Mouse (Mus musculus) stomach, embryonic 14.5 days (tissue): ENCODE measurements around the gene Best3. TPM values are rescaled to one million over a fixed set of nuclear protein-coding genes. Genes with fewer than 3 reads are reported as not detected.

Experiments used
- ATAC-seq: fragments of 200-750 bp; cut with Nextera tagmentation; 2 replicates; pipeline ENCODE4 v1.8.0; 2017; ENCODE audit warnings: low read depth, moderate TSS enrichment; ENCODE audit not compliant: insufficient number of reproducible peaks, insufficient read depth, low FRiP score
- H3K27ac ChIP-seq: fragments of 300-500 bp; sonication (generic); 2 replicates; pipeline ENCODE4 v1.5.1; 2014; ENCODE audit warnings: mild to moderate bottlenecking, low read length, moderate library complexity, mixed read lengths
- H3K27me3 ChIP-seq: fragments of 300-500 bp; sonication (generic); 2 replicates; pipeline ENCODE4 v1.6.1; 2014; ENCODE audit warnings: low read length, control low read depth, mixed read lengths; ENCODE audit not compliant: control insufficient read depth, insufficient read depth
- H3K36me3 ChIP-seq: fragments of 300-500 bp; sonication (generic); 2 replicates; pipeline ENCODE4 v1.6.1; 2014; ENCODE audit warnings: mild to moderate bottlenecking, control low read depth, low read length, moderate library complexity, mixed read lengths; ENCODE audit not compliant: control insufficient read depth, insufficient read depth
- H3K4me1 ChIP-seq: fragments of 300-500 bp; sonication (generic); 2 replicates; pipeline ENCODE4 v1.6.1; 2014; ENCODE audit warnings: low read length, control low read depth, mixed read lengths; ENCODE audit not compliant: control insufficient read depth, insufficient read depth
- H3K4me2 ChIP-seq: fragments of 300-500 bp; sonication (generic); replicated peaks from 2 replicates; pipeline ENCODE4 v1.6.1; 2014; ENCODE audit warnings: low read depth, low read length, control low read depth
- H3K4me3 ChIP-seq: fragments of 300-500 bp; sonication (generic); 2 replicates; pipeline ENCODE4 v1.5.1; 2014; ENCODE audit warnings: low read depth, low read length, control low read depth
- H3K9ac ChIP-seq: fragments of 300-500 bp; sonication (generic); replicated peaks from 2 replicates; pipeline ENCODE4 v1.6.1; 2014; ENCODE audit warnings: low read depth, mild to moderate bottlenecking, control low read depth, low read length, moderate library complexity, mixed read lengths
- H3K9me3 ChIP-seq: fragments of 300-500 bp; sonication (generic); 2 replicates; pipeline ENCODE4 v1.6.1; 2016; ENCODE audit warnings: low read depth, low read length, control low read depth; ENCODE audit not compliant: control insufficient read depth
- WGBS: fragments of 180-500 bp; shearing (Covaris S2); extraction: QIAGEN DNeasy Blood & Tissue Kit; methylation state at CpG from one replicate; pipeline ENCODE4 v1.1.7; 2014; 5-methylcytosine and 5-hydroxymethylcytosine counted together
- polyA plus RNA-seq: library from polyadenylated mRNA; unstranded; fragments of >200 nt; fragmentation: Nextera tagmentation; extraction: Ambion mirVana; gene quantifications from 2 replicates; pipeline ENCODE4 v1.2.1, GENCODE M21; 2014

Best3 gene
- polyA plus RNA-seq, 1 experiment from 2014 or later: not detected

DNA sequence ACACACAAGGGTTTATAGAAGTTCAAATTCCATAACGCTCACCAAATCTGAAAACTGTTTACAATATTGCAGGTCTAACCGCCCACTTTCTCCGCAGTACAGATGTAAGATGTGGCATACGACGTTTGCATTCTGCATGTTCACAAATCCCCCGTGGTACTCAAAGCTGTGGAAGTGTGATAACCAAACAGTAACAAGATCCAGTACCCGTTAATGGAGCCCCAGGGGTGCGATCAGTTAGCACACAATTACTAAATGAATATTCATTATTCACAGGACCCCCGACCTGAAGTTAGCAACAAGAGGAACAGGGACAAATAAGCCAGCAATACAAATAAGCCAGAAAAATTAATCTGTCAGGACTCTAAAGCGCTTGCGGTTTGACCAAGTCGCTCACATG lies 1.3 kb upstream of the Best3 start:
- 60% methylated on average over 12 of the region's 12 CpGs for WGBS
- H3K9ac ChIP-seq: no peak overlapping the region
- no peak for ATAC-seq

DNA sequence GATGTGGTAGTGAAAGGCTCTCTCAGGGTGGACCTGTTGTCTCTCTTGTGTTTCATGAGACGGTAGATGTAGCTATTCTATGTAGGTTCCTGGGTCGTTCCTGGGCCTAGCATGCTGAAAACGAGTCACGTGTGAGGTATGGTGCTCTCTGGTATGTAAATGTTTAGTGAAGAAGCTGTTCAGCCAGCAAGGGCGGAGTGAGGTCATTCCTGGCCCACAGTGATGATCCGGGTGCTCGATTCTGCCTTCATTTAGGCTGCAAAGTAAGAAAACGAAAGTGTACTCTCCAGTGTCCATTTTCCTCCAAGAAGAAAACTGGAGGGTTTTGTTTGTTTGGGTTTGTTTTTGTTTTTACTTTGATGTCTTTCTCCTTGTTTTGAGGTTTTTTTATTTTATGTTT lies 7.9 kb downstream of the Best3 start:
- no peaks in the 10 kb centered on the region for H3K36me3 ChIP-seq
- H3K9me3 ChIP-seq: no peaks in the 10 kb centered on the region
- H3K4me3 ChIP-seq: no peak overlapping the region
- no peaks in the 10 kb centered on the region for H3K27me3 ChIP-seq
- no peak overlapping the region for H3K27ac ChIP-seq
- H3K4me2 ChIP-seq: no peak overlapping the region
- 61% methylated on average over 8 of the region's 8 CpGs for WGBS
- no peaks in the 10 kb centered on the region for H3K4me1 ChIP-seq
- no peak for ATAC-seq
- H3K9ac ChIP-seq: no peak overlapping the region

More for the DNA sequence above, 1.3 kb upstream of the Best3 start:
- 0 out of 2 replicates have a peak, but pooled peaks cover 10% of the 10 kb centered on the region for H3K4me1 ChIP-seq
- no peak overlapping the region for H3K4me3 ChIP-seq
- no peaks in the 10 kb centered on the region for H3K27me3 ChIP-seq
- H3K36me3 ChIP-seq: no peaks in the 10 kb centered on the region
- H3K4me2 ChIP-seq: no peak overlapping the region
- H3K9me3 ChIP-seq: no peaks in the 10 kb centered on the region
- H3K27ac ChIP-seq: no peak overlapping the region

DNA sequence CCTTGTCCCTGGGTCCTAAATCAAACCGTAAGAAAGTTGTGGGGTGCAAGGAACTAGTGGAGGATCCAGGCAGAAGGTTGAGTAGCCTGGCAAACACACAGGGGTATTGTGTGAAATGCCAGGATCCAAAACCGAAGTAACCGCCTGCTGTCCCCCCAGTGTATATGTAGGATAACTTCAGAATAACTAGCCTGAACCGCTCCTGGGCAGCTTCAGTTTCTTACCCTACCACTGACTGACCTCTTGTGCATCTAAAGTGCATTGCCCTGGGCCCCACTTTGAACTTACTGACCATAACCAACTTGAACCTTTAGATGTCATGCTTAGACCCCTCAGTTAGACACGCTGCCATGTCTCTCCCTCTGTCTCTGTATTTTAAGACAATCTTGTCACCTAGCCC lies 9.0 kb downstream of the Best3 start:
- H3K4me1 ChIP-seq: no peaks in the 10 kb centered on the region
- H3K27me3 ChIP-seq: no peaks in the 10 kb centered on the region
- H3K4me2 ChIP-seq: no peak overlapping the region
- 78% methylated on average over 5 of the region's 5 CpGs for WGBS
- H3K27ac ChIP-seq: no peak overlapping the region
- no peak for ATAC-seq
- no peak overlapping the region for H3K9ac ChIP-seq
- no peaks in the 10 kb centered on the region for H3K36me3 ChIP-seq
- no peak overlapping the region for H3K4me3 ChIP-seq
- H3K9me3 ChIP-seq: no peaks in the 10 kb centered on the region

DNA sequence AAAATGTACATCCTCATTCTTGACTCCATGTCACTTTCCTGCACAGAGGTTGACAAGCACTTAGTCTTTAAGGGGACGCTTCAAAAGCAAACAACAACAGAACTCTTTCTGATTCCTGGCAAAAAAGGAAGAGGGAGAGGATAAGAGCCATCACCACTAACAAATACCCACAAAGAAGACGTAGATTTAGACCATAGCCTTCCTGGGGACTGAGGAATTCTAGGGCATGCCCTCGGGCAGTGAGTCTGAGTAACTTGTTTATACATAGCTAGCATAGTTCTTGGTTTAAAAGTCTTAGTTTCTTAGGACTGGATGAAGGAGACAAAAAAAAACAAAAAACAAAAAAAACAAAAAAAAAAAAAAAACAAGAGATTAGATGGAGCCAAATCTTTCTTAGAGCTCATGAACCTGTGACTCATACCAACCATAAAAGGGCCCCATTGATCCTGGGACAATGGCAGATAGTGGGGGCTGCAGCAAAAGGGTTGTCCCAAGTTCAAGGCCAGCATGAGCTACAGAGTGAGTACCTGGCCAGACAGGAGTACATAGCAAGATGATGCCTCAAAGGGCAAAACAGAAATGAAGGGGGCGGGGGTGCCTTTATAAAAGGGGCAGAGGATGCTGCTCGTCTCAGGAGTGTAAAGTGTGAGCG lies 9.6 kb downstream of the Best3 start:
- 52% methylated on average over 6 of the region's 6 CpGs for WGBS
- ATAC-seq: peak; percentile 18; the same call in 1 of the 2 replicates
- Histone ChIP-seq H3K9me3 (no peaks in the 10 kb centered on the region), H3K27me3 (no peaks in the 10 kb centered on the region), H3K4me3 (no peak overlapping the region), H3K4me2 (no peak overlapping the region), H3K9ac (no peak overlapping the region), H3K36me3 (no peaks in the 10 kb centered on the region), H3K27ac (no peak overlapping the region), H3K4me1 (no peaks in the 10 kb centered on the region)

DNA sequence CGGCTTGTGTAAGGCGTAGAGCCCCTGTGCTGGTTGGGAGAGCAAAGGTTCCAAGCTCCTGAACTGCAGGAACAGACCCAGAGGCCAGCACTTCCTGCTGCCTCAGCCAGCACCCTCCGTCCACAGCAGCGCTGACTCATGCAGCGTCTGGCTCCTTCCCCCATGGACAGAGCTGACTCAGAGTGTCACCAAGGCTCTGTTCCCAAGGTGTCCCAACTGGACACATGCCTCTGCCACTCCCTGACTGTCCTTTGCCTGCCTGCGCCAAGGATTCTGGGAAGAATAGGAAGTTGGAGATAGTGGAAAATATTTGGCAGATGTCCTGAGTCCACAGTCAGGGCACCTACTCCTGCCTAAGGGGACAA lies 10.1 kb downstream of the Best3 start:
- Histone ChIP-seq H3K9ac (no peak overlapping the region), H3K36me3 (no peaks in the 10 kb centered on the region), H3K4me2 (no peak overlapping the region), H3K4me3 (no peak overlapping the region), H3K27me3 (no peaks in the 10 kb centered on the region), H3K4me1 (no peaks in the 10 kb centered on the region), H3K27ac (no peak overlapping the region), H3K9me3 (no peaks in the 10 kb centered on the region)
- peak; percentile 74 for ATAC-seq
- WGBS: 64% methylated on average over 6 of the region's 6 CpGs

DNA sequence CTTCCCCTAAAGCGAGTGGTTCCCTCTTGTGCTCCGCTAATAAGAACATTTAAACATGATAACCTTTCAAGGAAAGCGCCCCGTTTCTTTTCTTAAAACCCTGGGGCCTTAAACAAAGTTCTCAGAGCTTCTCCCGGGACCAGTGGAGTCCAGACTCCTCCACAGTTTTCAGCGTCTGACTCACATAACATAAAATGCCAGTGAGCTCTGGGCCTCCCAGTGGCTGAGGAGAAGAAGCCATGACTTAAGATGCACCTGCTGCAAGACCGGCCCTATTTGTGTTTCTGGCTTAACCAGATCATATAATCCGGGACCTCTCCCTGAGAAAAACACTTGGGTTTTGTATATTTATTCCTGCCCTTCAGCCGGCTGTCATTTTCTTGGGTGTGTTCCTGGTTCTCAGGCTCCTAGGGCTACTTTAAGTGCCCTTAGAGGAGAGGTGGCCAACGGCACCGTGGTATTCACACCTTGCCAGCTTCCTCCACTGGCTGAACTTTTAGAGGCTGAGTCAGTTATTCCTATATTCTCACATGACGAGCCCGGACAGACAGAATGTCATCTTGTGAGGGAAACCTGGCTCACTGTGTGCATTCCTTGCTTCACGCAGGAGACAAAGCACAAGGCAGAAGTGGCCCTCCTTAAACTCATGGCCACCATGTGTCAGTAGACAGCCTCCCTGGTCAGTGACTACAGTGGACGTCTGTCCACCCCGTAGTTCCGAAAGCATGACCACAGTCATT lies 12.8 kb downstream of the Best3 start:
- Histone ChIP-seq H3K4me2 (no peak overlapping the region), H3K27me3 (no peaks in the 10 kb centered on the region), H3K4me3 (no peak overlapping the region), H3K36me3 (no peaks in the 10 kb centered on the region), H3K4me1 (no peaks in the 10 kb centered on the region), H3K27ac (no peak overlapping the region), H3K9ac (no peak overlapping the region), H3K9me3 (no peaks in the 10 kb centered on the region)
- whole genome bisulfite sequencing: 74% methylated on average over 17 of the region's 17 CpGs
- no peak for ATAC-seq

DNA sequence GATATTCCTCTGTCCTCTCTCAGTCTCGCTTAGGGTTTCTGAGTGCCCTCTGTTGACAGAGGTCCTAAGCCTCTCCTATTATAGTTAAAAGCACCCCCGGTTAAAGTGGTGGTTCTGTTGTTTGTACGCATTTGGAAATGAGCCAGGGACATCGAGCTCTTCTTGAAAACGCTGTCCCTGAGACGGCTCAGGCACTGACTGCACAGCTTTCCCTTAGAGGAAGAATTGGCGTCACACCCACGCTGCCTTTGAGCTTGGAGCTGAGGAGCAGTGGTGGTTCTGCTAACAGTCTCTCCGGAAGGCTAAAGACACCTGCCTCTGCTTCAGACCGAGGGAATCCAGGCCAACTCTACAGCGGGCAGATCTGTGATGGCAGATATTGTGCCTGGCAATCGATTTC lies 14.9 kb downstream of the Best3 start:
- H3K4me2 ChIP-seq: no peak overlapping the region
- no peaks in the 10 kb centered on the region for H3K27me3 ChIP-seq
- H3K9me3 ChIP-seq: no peaks in the 10 kb centered on the region
- no peaks in the 10 kb centered on the region for H3K36me3 ChIP-seq
- no peak overlapping the region for H3K4me3 ChIP-seq
- no peak for ATAC-seq
- H3K9ac ChIP-seq: no peak overlapping the region
- WGBS: 64% methylated on average over 12 of the region's 12 CpGs
- H3K4me1 ChIP-seq: no peaks in the 10 kb centered on the region
- H3K27ac ChIP-seq: no peak overlapping the region

DNA sequence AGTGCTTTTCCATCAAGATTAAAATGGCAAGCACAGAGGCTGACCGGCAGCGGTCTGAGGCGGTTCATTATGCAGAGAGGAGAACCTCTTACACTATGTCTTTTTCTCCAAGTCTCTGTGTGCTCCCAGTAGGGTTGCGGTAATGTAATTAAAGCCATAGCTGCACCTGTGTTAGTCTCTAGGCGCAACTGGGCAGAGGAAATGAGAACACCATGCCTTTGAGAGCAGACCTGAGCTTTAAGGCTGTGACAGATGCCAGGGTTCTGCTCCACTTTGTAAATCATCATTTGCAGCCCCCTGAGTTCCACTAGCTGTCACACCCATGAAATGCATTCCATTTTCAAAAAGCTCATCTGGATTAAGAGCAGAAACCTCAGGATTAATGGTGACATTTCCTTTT lies 18.6 kb downstream of the Best3 start:
- no peak overlapping the region for H3K9ac ChIP-seq
- no peaks in the 10 kb centered on the region for H3K36me3 ChIP-seq
- H3K4me2 ChIP-seq: no peak overlapping the region
- no peak overlapping the region for H3K27ac ChIP-seq
- no peak for ATAC-seq
- WGBS: 87% methylated on average over 5 of the region's 5 CpGs
- no peaks in the 10 kb centered on the region for H3K27me3 ChIP-seq
- no peak overlapping the region for H3K4me3 ChIP-seq
- no peaks in the 10 kb centered on the region for H3K9me3 ChIP-seq
- no peaks in the 10 kb centered on the region for H3K4me1 ChIP-seq
